Mouse (Mus musculus) kidney, postnatal 36 days (tissue): Measurements from ENCODE around the gene Igsf10.

ENCODE experiments used
- DNase-seq, 2 experiments: peaks; one replicate each; pipeline ENCODE4 v3.0.0; 2021 to 2022; ENCODE audit warnings: mixed read lengths in 2 of 2

Igsf10 gene

DNA sequence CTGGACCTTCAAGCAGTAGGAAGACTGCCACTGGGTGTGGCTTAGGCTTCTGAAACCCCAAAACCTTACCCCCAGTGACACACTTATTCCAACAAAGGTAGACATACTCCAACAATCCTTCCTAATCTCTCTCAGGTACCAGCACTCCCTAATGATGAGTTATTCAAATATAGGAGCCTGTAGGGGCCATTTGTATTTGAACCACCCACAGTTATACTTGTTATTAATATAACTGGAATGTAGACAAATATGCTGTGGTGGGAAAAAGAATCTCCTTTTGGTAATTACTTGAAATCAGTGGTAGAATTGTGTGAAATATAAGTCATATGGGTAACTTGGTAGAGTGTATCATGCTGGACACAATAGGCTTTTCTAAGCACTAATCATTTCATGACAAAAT is 65.6 kb downstream of the Igsf10 start:
- DNase-seq: no peak

DNA sequence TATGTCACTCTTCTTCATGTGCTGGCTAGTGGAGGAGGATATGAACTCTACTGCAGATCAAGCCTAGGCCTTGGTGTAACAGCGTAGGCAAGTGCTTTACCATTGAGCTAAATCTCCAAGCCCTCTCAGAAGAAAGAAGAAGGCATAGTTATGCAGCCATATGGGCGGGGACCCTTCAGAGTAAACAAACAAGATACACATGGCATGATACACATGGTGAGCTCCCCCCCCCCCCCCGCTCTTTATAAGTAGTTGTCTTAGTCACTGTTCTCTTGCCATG is 66.0 kb downstream of the Igsf10 start:
- no peak for DNase-seq

DNA sequence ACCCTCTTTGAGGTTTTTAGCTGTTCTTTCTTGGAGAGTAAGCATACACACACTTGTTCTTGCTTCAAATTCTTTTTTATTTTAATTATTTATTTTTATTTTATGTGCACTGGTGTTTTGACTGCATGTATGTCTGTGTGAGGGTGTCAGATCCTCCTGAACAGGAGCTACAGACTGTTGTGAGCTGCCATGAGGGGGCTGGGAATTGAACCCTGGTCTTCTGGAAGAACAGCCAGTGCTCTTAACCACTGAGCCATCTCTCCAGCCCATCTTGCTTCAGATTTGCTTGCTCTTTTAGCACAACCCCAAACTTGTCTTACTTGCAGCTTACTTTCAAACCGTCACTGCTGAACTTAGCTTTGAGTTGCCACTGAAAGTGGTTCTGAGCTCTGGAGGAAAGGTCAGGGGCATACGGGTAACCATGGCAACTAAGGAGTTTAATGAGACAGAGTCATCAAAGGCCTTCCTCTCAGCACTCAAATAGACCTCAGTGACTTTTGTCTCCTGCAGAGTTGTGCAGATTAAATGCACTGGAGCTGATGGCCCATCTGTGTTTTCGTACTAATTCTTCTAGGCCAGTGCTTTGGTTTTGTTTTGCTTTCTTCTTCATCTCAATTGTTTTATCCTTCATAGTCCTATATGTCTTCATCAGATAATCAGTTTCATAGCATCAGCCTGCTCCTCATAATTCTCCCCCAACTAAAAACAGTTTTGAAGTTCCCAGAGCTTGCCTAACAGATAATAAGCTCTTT is 66.5 kb downstream of the Igsf10 start:
- no peak for DNase-seq

GRCm38 (mm10) chr3:59270811-59271210 is 73.4 kb downstream of the Igsf10 start:
- DNase-seq: no peak
